9 mouse cellular contexts compared by ENCODE assay signal in genomic region chr16:13940139-13940846, GRCm38 (mm10). TPM values are rescaled to one million over a fixed set of nuclear protein-coding genes. Genes with fewer than 3 reads are reported as not detected.
DNase-seq lines count a peak whose midpoint lies in the region; ATAC-seq and TF ChIP-seq lines count a peak whose summit lies in the region.
"Had no signal": no experiment of that assay in that cellular context is flagged by ENCODE, and none has a peak within 500 bp of the region (broad histone marks: within the 10 kb centered on the region; RNA-seq: fewer than 3 reads in every experiment).

No protein-coding gene starts in this region.

- TF ChIP-seq CTCF in forebrain, postnatal 0 days (IDR thresholded peaks at IDR 0.05; ENCODE audit: low read depth): no peak
- no peak for TF ChIP-seq CTCF in lung, embryonic 14.5 days (IDR thresholded peaks at IDR 0.05; ENCODE audit: low read depth)

- 6% methylated on average over 28 of the region's 28 CpGs for WGBS in forebrain, postnatal 0 days
- WGBS in hindbrain, embryonic 15.5 days: 2% methylated on average over 28 of the region's 28 CpGs
- 5% methylated on average over 28 of the region's 28 CpGs for WGBS in lung, embryonic 14.5 days

- H3K27me3 ChIP-seq in forebrain, postnatal 0 days (ENCODE audit: insufficient read depth, low read length): no peaks in the 10 kb centered on the region
- H3K27me3 ChIP-seq in hindbrain, embryonic 15.5 days: no peaks in the 10 kb centered on the region
- 0 out of 2 replicates have a peak, but pooled peaks cover 3% of the 10 kb centered on the region for H3K27me3 ChIP-seq in lung, embryonic 14.5 days (ENCODE audit: insufficient read depth, low read length)

- peak overlapping the region; percentile 5; the same call in 1 of the 2 replicates for H3K27ac ChIP-seq in forebrain, postnatal 0 days (ENCODE audit: low read depth, low read length)
- peak overlapping the region; percentile 74 for H3K27ac ChIP-seq in hindbrain, embryonic 15.5 days (replicated peaks)
- H3K27ac ChIP-seq in lung, embryonic 14.5 days (ENCODE audit: low read depth): no peak overlapping the region

- ATAC-seq in forebrain, postnatal 0 days: peak; percentile 100
- peak; percentile 99 for ATAC-seq in hindbrain, embryonic 15.5 days (ENCODE audit: low FRiP score, low read depth)
- ATAC-seq in lung, embryonic 14.5 days (ENCODE audit: insufficient read depth): peak; percentile 96
- no peak; the same call in 1 of the 2 replicates for ATAC-seq in granulocyte monocyte progenitor cell, adult 5-6 weeks (replicated peaks; ENCODE audit: poor library complexity, severe bottlenecking)

- no peaks in the 10 kb centered on the region for H3K9me3 ChIP-seq in forebrain, postnatal 0 days (ENCODE audit: low read length)
- H3K9me3 ChIP-seq in hindbrain, embryonic 15.5 days: no peaks in the 10 kb centered on the region
- no peaks in the 10 kb centered on the region for H3K9me3 ChIP-seq in lung, embryonic 14.5 days (ENCODE audit: low read depth, low read length)
- H3K9me3 ChIP-seq: G1E had no signal

- H3K9ac ChIP-seq in forebrain, postnatal 0 days: peak overlapping the region; percentile 73
- peak overlapping the region; percentile 62 for H3K9ac ChIP-seq in hindbrain, embryonic 15.5 days
- peak overlapping the region; percentile 49 for H3K9ac ChIP-seq in lung, embryonic 14.5 days

- peak overlapping the region; percentile 97 for H3K4me2 ChIP-seq in forebrain, postnatal 0 days (ENCODE audit: low read depth)
- peak overlapping the region; percentile 85 for H3K4me2 ChIP-seq in hindbrain, embryonic 15.5 days
- H3K4me2 ChIP-seq in lung, embryonic 14.5 days: peak overlapping the region; percentile 98

- no peaks in the 10 kb centered on the region for H3K36me3 ChIP-seq in forebrain, postnatal 0 days (ENCODE audit: insufficient read depth)
- H3K36me3 ChIP-seq in hindbrain, embryonic 15.5 days: no peaks in the 10 kb centered on the region
- no peaks in the 10 kb centered on the region for H3K36me3 ChIP-seq in lung, embryonic 14.5 days (ENCODE audit: insufficient read depth)
- H3K36me3 ChIP-seq: G1E had no signal

- H3K4me3 ChIP-seq in forebrain, postnatal 0 days (ENCODE audit: low read depth, low read length): peak overlapping the region; percentile 62
- H3K4me3 ChIP-seq in hindbrain, embryonic 15.5 days: peak overlapping the region; percentile 76
- peak overlapping the region; percentile 59 for H3K4me3 ChIP-seq in lung, embryonic 14.5 days (ENCODE audit: low read depth, low read length)

- peak; percentile 76 for DNase-seq in Muller cell, postnatal 12 days (ENCODE audit: inconsistent ontology term)
- peak; percentile 91 for DNase-seq in cerebellum, adult 8-10 months
- DNase-seq in forebrain, postnatal 0 days: peak; percentile 85
- peak; percentile 78 to 87 for DNase-seq in layer of hippocampus, postnatal 14 days (ENCODE audit: low spot score in 2 of 2)
- DNase-seq in lung, embryonic 14.5 days: peak; percentile 73
- peak; percentile 73 for DNase-seq in retina, embryonic 14.5 days (ENCODE audit: low spot score)

- H3K4me1 ChIP-seq in forebrain, postnatal 0 days (ENCODE audit: insufficient read depth): peaks cover 8% of the 10 kb centered on the region; the same call in 1 of the 2 replicates
- peaks cover 18% of the 10 kb centered on the region for H3K4me1 ChIP-seq in hindbrain, embryonic 15.5 days (replicated peaks)
- H3K4me1 ChIP-seq in lung, embryonic 14.5 days (ENCODE audit: insufficient read depth): no peaks in the 10 kb centered on the region

RNA-seq across cellular contexts. Expression of gene Mpv17l, which starts 37.3 kb away (rescaled TPM):
- 43.7 and 44.3 TPM in 2 replicates for total RNA-seq in forebrain, postnatal 0 days (2014; rRNA removed)
- 34.6 and 46.1 TPM in 2 replicates for polyA plus RNA-seq in forebrain, postnatal 0 days (2015; fragmentation: Nextera tagmentation; extraction: Ambion mirVana)
- polyA plus RNA-seq in hindbrain, embryonic 15.5 days (2015; fragmentation: Nextera tagmentation; extraction: Ambion mirVana): 33.1 and 34.9 TPM in 2 replicates
- 10 to 100 TPM; 75.7 to 78.4 TPM for total RNA-seq in layer of hippocampus, postnatal 14 days (2021)
- polyA plus RNA-seq in lung, embryonic 14.5 days (2014; fragmentation: Nextera tagmentation; extraction: Ambion mirVana): 5.9 and 7.8 TPM in 2 replicates
- not detected in 2 replicates for total RNA-seq in granulocyte monocyte progenitor cell, adult 5-6 weeks (2014; fragmentation: Nextera tagmentation)
- 0.65 TPM in 1 of 2 replicates, not detected in the other for total RNA-seq in granulocyte monocyte progenitor cell, adult 5-6 weeks (2017)

RNA-seq across cellular contexts. Expression of gene Pdxdc1, which starts 37.4 kb away (rescaled TPM):
- 67.4 and 70.8 TPM in 2 replicates for total RNA-seq in forebrain, postnatal 0 days (2014; rRNA removed)
- 54.4 and 60.2 TPM in 2 replicates for polyA plus RNA-seq in forebrain, postnatal 0 days (2015; fragmentation: Nextera tagmentation; extraction: Ambion mirVana)
- 69.0 and 76.7 TPM in 2 replicates for polyA plus RNA-seq in hindbrain, embryonic 15.5 days (2015; fragmentation: Nextera tagmentation; extraction: Ambion mirVana)
- total RNA-seq in layer of hippocampus, postnatal 14 days (2021): 10 to 100 TPM; 70.4 to 78.1 TPM
- 92.2 and 96.6 TPM in 2 replicates for polyA plus RNA-seq in lung, embryonic 14.5 days (2014; fragmentation: Nextera tagmentation; extraction: Ambion mirVana)
- total RNA-seq in granulocyte monocyte progenitor cell, adult 5-6 weeks (2014; fragmentation: Nextera tagmentation): 48.3 and 52.0 TPM in 2 replicates
- total RNA-seq in granulocyte monocyte progenitor cell, adult 5-6 weeks (2017): 67.8 and 71.6 TPM in 2 replicates

RNA-seq across cellular contexts. Expression of gene 2900011O08Rik, which starts 46.1 kb away (rescaled TPM):
- total RNA-seq in forebrain, postnatal 0 days (2014; rRNA removed): 165 and 188 TPM in 2 replicates
- 194 and 213 TPM in 2 replicates for polyA plus RNA-seq in forebrain, postnatal 0 days (2015; fragmentation: Nextera tagmentation; extraction: Ambion mirVana)
- 163 and 189 TPM in 2 replicates for polyA plus RNA-seq in hindbrain, embryonic 15.5 days (2015; fragmentation: Nextera tagmentation; extraction: Ambion mirVana)
- total RNA-seq in layer of hippocampus, postnatal 14 days (2021): 100 to 1,000 TPM; 252 to 262 TPM
- 0.31 and 0.55 TPM in 2 replicates for polyA plus RNA-seq in lung, embryonic 14.5 days (2014; fragmentation: Nextera tagmentation; extraction: Ambion mirVana)
- total RNA-seq in granulocyte monocyte progenitor cell, adult 5-6 weeks (2014; fragmentation: Nextera tagmentation): not detected in 2 replicates
- total RNA-seq in granulocyte monocyte progenitor cell, adult 5-6 weeks (2017): 0.34 TPM in 1 of 2 replicates, not detected in the other
- polyA plus RNA-seq: G1E had no signal

RNA-seq across cellular contexts. Expression of gene Ifitm7, which starts 46.4 kb away (rescaled TPM):
- total RNA-seq in forebrain, postnatal 0 days (2014; rRNA removed): 0.48 and 0.92 TPM in 2 replicates
- 0.36 and 0.44 TPM in 2 replicates for polyA plus RNA-seq in forebrain, postnatal 0 days (2015; fragmentation: Nextera tagmentation; extraction: Ambion mirVana)
- 0.72 and 0.91 TPM in 2 replicates for polyA plus RNA-seq in hindbrain, embryonic 15.5 days (2015; fragmentation: Nextera tagmentation; extraction: Ambion mirVana)
- total RNA-seq in layer of hippocampus, postnatal 14 days (2021): 1 to 10 TPM; 2.2 to 2.5 TPM
- not detected in 2 replicates for polyA plus RNA-seq in lung, embryonic 14.5 days (2014; fragmentation: Nextera tagmentation; extraction: Ambion mirVana)
- total RNA-seq in granulocyte monocyte progenitor cell, adult 5-6 weeks (2014; fragmentation: Nextera tagmentation): 2.8 and 26.7 TPM in 2 replicates
- total RNA-seq in granulocyte monocyte progenitor cell, adult 5-6 weeks (2017): 5.3 and 15.9 TPM in 2 replicates
- polyA plus RNA-seq: G1E had no signal

Comparison
In these comparisons a context has a peak if more than half of its experiments do, and no peak if none do; other contexts are left out.
1. RNA of gene Mpv17l, which starts 37.3 kb away (total RNA-seq): 75.7 to 78.4 TPM in layer of hippocampus, postnatal 14 days and 43.7 to 44.3 TPM in forebrain, postnatal 0 days; 0.65 TPM in granulocyte monocyte progenitor cell, adult 5-6 weeks; every median in the first group is over 10 times any median in the second.
2. RNA of gene 2900011O08Rik, which starts 46.1 kb away (total RNA-seq): 252 to 262 TPM in layer of hippocampus, postnatal 14 days and 165 to 188 TPM in forebrain, postnatal 0 days; 0.34 TPM in granulocyte monocyte progenitor cell, adult 5-6 weeks; every median in the first group is over 100 times any median in the second.
3. Peak in every context shown above with its lines, with median percentiles within 50 percentile points of each other: DNase-seq, H3K4me2 ChIP-seq, H3K4me3 ChIP-seq and H3K9ac ChIP-seq.